Mouse (Mus musculus): ENCODE measurements around the gene Tnp2.
"Not testable (repeated sequence)": the region's sequence is repeated elsewhere in the genome, so short reads cannot be mapped to it uniquely, and the experiment has no call there.

Gene Tnp2

GRCm38 (mm10) chr16:10788271-10788670, at the start of gene Tnp2:
Gene Tnp2, minus strand, starts transcription at chr16:10788660.
- DNase-seq (ENCODE audit: low read depth, low spot score) = no peak

- no peak for DNase-seq (ENCODE audit: low read depth, low spot score)
Measured at GRCm38 (mm10) chr16:10837903-10838302, 49.4 kb upstream of the Tnp2 start.

- DNase-seq (ENCODE audit: low read depth, low spot score) = no peak
Measured at GRCm38 (mm10) chr16:10837250-10837649, 48.8 kb upstream of the Tnp2 start.

- DNase-seq (ENCODE audit: low read depth, low spot score) = no peak
Measured at GRCm38 (mm10) chr16:10836388-10836787, 47.9 kb upstream of the Tnp2 start.

GRCm38 (mm10) chr16:10834911-10835587, 46.6 kb upstream of the Tnp2 start, which contains the start of gene Rmi2:
Gene Rmi2, plus strand, starts transcription at chr16:10835059.
- peak; percentile 55 for DNase-seq (ENCODE audit: low read depth, low spot score)

- no peak for DNase-seq (ENCODE audit: low read depth, low spot score)
Measured at GRCm38 (mm10) chr16:10834542-10834910, 46.1 kb upstream of the Tnp2 start.

- no peak for DNase-seq (ENCODE audit: low read depth, low spot score)
Measured at GRCm38 (mm10) chr16:10828461-10828805, 40.0 kb upstream of the Tnp2 start.

- DNase-seq (ENCODE audit: low read depth, low spot score) = no peak
Measured at GRCm38 (mm10) chr16:10827766-10828460, 39.5 kb upstream of the Tnp2 start.

- DNase-seq (ENCODE audit: low read depth, low spot score) = no peak
Measured at GRCm38 (mm10) chr16:10827269-10827668, 38.8 kb upstream of the Tnp2 start.

GRCm38 (mm10) chr16:10825840-10826239, 37.4 kb upstream of the Tnp2 start:
- DNase-seq (ENCODE audit: low read depth, low spot score) = no peak

GRCm38 (mm10) chr16:10824536-10824935, 36.1 kb upstream of the Tnp2 start:
- no peak for DNase-seq (ENCODE audit: low read depth, low spot score)

GRCm38 (mm10) chr16:10821387-10821786, 32.9 kb upstream of the Tnp2 start:
- no peak for DNase-seq (ENCODE audit: low read depth, low spot score)

- DNase-seq (ENCODE audit: low read depth, low spot score) = no peak
Measured at GRCm38 (mm10) chr16:10819966-10820365, 31.5 kb upstream of the Tnp2 start.

- no peak for DNase-seq (ENCODE audit: low read depth, low spot score)
Measured at GRCm38 (mm10) chr16:10818579-10819135, 30.2 kb upstream of the Tnp2 start.

GRCm38 (mm10) chr16:10814864-10815263, 26.4 kb upstream of the Tnp2 start:
- no peak for DNase-seq (ENCODE audit: low read depth, low spot score)

- DNase-seq (ENCODE audit: low read depth, low spot score) = no peak
Measured at GRCm38 (mm10) chr16:10813726-10814125, 25.3 kb upstream of the Tnp2 start.

GRCm38 (mm10) chr16:10812865-10813371, 24.5 kb upstream of the Tnp2 start, which contains the start of gene Gm11172:
Gene Gm11172, plus strand, starts transcription at chr16:10812915.
- no peak for DNase-seq (ENCODE audit: low read depth, low spot score)

- no peak for DNase-seq (ENCODE audit: low read depth, low spot score)
Measured at GRCm38 (mm10) chr16:10810376-10810775, 21.9 kb upstream of the Tnp2 start.

- no peak for DNase-seq (ENCODE audit: low read depth, low spot score)
Measured at GRCm38 (mm10) chr16:10805789-10806527, 17.5 kb upstream of the Tnp2 start, which contains the start of gene Prm1. Gene Prm1, minus strand, starts transcription at chr16:10805839.

- not testable (repeated sequence) for DNase-seq (ENCODE audit: low read depth, low spot score)
Measured at GRCm38 (mm10) chr16:10802420-10802819, 14.0 kb upstream of the Tnp2 start.

GRCm38 (mm10) chr16:10796034-10796433, 7.6 kb upstream of the Tnp2 start, which contains the start of gene Prm2:
Gene Prm2, minus strand, starts transcription at chr16:10796134.
- no peak for DNase-seq (ENCODE audit: low read depth, low spot score)

GRCm38 (mm10) chr16:10790702-10791101, 2.2 kb upstream of the Tnp2 start, which contains the start of gene Prm3:
Gene Prm3, minus strand, starts transcription at chr16:10790914.
- DNase-seq (ENCODE audit: low read depth, low spot score) = no peak

Data from WW6 (cell line).